Mouse (Mus musculus) heart, embryonic 10.5 days (tissue): ENCODE results near the gene Pik3r2. TPM values are rescaled to one million over a fixed set of nuclear protein-coding genes. Genes with fewer than 3 reads are reported as not detected.

Source experiments
- DNase-seq: peaks from one replicate; pipeline ENCODE4 v3.0.0-alpha.2; 2017; ENCODE audit warnings: low spot score
- H3K27ac ChIP-seq: fragments of 300-500 bp; sonication (generic); 2 replicates; pipeline ENCODE4 v1.5.1; 2016; ENCODE audit warnings: mild to moderate bottlenecking
- H3K27me3 ChIP-seq: fragments of 300-500 bp; sonication (generic); 2 replicates; pipeline ENCODE4 v1.6.1; 2016; ENCODE audit warnings: mild to moderate bottlenecking; ENCODE audit not compliant: poor library complexity, insufficient read depth, severe bottlenecking
- H3K36me3 ChIP-seq: fragments of 300-500 bp; sonication (generic); 2 replicates; pipeline ENCODE4 v1.6.1; 2016; ENCODE audit warnings: mild to moderate bottlenecking, moderate library complexity
- H3K4me1 ChIP-seq: fragments of 300-500 bp; sonication (generic); 2 replicates; pipeline ENCODE4 v1.6.1; 2016; ENCODE audit warnings: mild to moderate bottlenecking
- H3K4me3 ChIP-seq: fragments of 300-500 bp; sonication (generic); 2 replicates; pipeline ENCODE4 v1.5.1; 2016; ENCODE audit warnings: mild to moderate bottlenecking, moderate library complexity
- H3K9me3 ChIP-seq: fragments of 300-500 bp; sonication (generic); 2 replicates; pipeline ENCODE4 v1.6.1; 2016; ENCODE audit warnings: mild to moderate bottlenecking, moderate library complexity
- WGBS: fragments of 180-500 bp; shearing (Covaris S2); methylation state at CpG from one replicate; pipeline ENCODE4 v1.1.7; 2016; 5-methylcytosine and 5-hydroxymethylcytosine counted together
- polyA plus RNA-seq: library from polyadenylated mRNA; unstranded; fragments of >200 nt; fragmentation: Nextera tagmentation; extraction: Ambion mirVana; gene quantifications from 2 replicates; pipeline ENCODE4 v1.2.1, GENCODE M21; 2016

The Pik3r2 gene
- polyA plus RNA-seq, 1 experiment from 2014 or later, result 43.5 TPM

DNA sequence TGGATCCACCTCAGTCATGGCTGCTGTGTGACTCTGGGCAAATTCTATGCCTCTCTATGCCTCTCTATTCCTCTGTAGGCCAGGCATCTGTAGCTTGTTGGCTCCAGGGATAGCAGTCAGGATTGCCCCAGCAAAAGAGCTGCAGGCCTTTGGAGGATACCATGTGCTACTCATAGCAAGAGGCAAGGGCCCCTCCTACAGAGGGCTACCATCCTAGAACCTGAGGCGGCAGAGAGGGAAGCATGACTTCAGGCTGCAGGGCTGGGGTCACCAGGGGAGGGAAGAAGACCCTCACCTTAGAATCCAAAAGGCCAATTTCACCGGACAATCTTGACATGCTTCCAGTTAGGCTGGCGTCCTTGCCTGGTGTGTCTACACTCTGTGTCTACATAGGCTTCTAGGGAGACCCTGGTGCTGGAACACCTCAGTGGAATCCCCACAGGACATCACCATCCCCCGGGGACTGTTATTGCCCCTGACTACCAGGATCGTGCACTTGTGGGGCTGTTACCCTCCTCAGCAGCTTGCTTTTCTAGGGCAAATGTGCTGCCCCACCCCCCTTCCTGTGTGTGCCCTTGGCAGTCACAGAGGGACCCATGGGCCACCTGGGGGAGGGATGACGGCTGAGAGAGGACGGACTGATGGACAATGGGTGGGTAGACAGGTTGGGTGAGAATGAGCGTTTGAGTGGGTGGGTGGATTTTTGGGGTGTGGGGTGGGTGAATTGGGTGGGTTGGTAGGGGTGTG is 32.6 kb upstream of the Pik3r2 start:
- H3K36me3 ChIP-seq, result no peaks in the 10 kb centered on the region
- H3K9me3 ChIP-seq, result no peaks in the 10 kb centered on the region
- peaks cover 24% of the 10 kb centered on the region for H3K4me1 ChIP-seq
- WGBS, result 71% methylated on average over 8 of the region's 8 CpGs
- H3K27me3 ChIP-seq, result peaks cover 76% of the 10 kb centered on the region
- no peak overlapping the region for H3K27ac ChIP-seq
- no peak for DNase-seq
- H3K4me3 ChIP-seq, result no peak overlapping the region

DNA sequence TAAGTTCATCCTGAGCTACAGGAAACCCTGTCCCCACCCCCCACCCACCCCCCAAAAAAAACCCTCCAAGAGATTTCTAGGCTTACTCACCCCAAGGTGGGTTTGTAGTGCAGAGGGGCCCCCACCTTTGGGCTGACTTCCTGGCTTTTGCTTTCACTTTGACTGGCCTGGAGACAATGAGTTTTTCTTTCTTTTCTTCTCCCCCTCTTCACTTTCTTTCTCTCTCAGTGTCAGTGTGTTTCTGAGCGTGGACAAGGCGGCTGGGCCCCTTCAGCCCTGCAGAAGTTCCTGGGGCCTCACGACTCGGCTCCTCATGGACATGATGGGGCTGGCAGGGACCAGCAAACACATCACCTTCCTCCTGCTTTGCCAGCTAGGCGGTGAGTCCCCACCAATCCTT is 31.7 kb upstream of the Pik3r2 start, which contains the start of gene Il12rb1:
TSS of gene Il12rb1 (plus strand) at position 211 of the 400 bp plus-strand sequence.
- no peak within 1 kb of the TSS for H3K27ac ChIP-seq
- H3K4me3 ChIP-seq, result no peak within 1 kb of the TSS
- H3K9me3 ChIP-seq, result no peaks in the 10 kb centered on the region
- H3K36me3 ChIP-seq, result no peaks in the 10 kb centered on the region
- WGBS, result 68% methylated on average over 5 of the region's 5 CpGs
- H3K27me3 ChIP-seq, result peaks cover 76% of the 10 kb centered on the region
- peaks cover 30% of the 10 kb centered on the region for H3K4me1 ChIP-seq
- DNase-seq, result no peak

DNA sequence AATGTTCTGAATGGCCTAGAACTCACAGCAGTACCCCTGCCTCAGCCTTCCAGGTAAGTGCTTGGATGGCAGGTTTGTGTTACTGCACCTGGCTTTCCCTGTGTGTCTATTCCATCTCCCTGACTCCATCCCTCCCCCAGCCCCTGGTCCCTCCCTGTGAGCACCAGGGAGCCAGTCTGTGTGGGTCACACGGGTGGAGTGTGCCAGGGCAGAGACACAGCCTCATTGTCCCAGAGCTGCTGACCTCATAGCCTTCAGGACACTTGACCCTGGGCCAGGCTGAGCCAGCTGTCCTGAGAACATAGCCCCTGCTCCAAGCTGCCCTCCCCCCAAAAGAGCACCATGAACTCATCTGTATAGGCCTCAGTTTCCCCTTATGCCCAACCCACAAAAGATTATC is 30.8 kb upstream of the Pik3r2 start:
- WGBS, result 56% methylated on average over 1 of the region's 1 CpGs
- Histone ChIP-seq H3K4me3 (no peak overlapping the region), H3K9me3 (no peaks in the 10 kb centered on the region), H3K4me1 (peaks cover 29% of the 10 kb centered on the region), H3K27ac (no peak overlapping the region), H3K27me3 (peaks cover 79% of the 10 kb centered on the region), H3K36me3 (no peaks in the 10 kb centered on the region)
- DNase-seq, result no peak

DNA sequence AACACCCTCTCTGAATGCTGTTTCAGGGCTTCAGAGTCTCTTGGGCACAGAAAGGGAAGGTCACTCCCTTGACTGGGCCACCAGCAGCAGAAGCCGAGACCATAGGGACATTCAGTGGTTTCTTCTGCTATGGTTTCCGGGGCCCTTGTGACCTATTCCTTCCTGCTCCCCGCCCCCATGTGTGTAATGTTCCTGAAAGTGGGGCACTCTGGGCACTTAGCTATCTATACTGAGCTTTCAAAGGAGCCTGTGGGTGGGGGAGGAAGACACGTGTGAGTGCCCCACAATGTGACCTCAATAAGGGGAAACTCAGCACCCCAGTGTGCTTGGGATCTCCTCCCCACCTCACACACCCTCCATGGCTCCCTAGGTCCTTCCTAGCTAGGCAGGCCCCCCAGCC is 30.0 kb upstream of the Pik3r2 start:
- no peak overlapping the region for H3K4me3 ChIP-seq
- no peaks in the 10 kb centered on the region for H3K9me3 ChIP-seq
- 67% methylated on average over 4 of the region's 4 CpGs for WGBS
- H3K4me1 ChIP-seq, result peaks cover 29% of the 10 kb centered on the region
- H3K36me3 ChIP-seq, result no peaks in the 10 kb centered on the region
- DNase-seq, result no peak
- H3K27ac ChIP-seq, result no peak overlapping the region
- H3K27me3 ChIP-seq, result peaks cover 86% of the 10 kb centered on the region

DNA sequence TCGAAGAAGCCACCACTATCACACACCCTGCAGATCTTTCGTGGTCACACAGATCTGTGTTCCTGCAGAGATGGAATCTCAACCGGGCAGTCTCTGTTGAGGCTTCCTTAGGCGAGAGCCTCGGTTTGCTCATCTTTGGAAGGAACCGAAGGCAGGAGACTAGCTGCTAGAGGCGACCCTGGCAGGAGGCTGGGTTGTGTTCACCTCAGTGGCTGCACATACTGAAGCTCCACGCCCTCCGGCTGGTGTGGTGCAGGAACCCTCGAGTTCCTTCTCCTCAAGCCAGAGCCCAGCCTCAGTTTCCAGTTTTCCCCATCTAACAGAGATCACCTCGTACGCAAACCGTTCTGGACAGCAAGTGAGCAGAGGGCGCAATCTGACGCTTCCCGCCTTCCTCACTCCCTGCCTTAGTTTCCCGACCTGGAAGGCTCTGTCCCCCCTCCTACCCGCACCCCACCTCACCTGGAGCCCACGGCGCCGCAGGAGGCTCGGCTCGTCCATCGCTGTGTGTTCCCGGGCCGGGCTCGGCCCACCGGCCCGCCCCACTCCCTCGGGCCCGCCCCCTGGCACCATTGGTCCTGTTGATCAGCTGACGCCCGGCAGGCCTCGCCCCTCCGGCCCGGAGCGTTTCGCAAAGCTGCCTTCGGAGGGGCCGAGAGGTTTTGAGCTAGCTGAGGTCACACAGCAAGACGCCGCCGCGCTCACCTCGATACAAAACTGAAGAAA is 28.1 kb upstream of the Pik3r2 start, which contains the start of gene Mast3:
TSS of gene Mast3 (minus strand) at position 574 of the 726 bp plus-strand sequence.
- WGBS, result under 1% methylated on average over 45 of the region's 45 CpGs
- Histone ChIP-seq H3K9me3 (no peaks in the 10 kb centered on the region), H3K4me3 (peak within 1 kb of the TSS; percentile 59), H3K4me1 (peaks cover 15% of the 10 kb centered on the region), H3K27me3 (peaks cover 88% of the 10 kb centered on the region), H3K36me3 (no peaks in the 10 kb centered on the region), H3K27ac (peak within 1 kb of the TSS; percentile 53)
- peak; percentile 94 for DNase-seq

DNA sequence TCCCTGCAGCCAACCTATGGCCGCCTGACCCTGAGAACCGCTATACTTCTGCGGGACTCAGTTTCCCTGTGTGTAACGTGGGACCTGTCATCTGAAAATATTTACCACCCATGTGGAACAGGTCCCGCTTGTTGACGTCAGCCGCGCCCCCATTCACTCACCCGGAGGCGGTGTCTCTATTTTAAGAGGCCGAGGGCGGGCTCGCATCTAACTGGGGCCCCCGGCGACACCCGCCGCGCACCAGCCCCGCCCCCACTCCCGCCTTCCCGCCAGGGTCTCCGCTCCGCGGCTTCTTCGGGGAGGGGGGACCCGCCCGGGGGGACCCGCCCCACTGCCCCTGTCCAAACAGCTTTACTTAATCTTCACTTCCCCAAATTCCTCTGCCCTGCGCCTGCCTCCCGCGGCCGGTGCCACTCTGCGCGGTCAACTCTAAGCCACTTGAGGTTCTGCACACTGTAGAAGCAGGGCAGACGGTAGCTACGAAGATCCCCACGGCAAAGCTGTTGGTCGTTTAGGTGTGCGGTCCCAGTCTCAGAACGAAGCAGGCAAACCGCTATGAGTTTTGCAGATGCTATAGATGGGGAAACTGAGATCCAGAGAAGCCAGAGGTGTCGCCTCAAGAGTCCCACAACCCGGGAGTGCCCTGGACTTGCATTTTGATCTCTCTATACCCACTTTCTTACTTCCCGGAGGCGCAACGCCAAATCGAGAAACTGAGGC is 27.4 kb upstream of the Pik3r2 start:
- 2% methylated on average over 47 of the region's 47 CpGs for WGBS

DNA sequence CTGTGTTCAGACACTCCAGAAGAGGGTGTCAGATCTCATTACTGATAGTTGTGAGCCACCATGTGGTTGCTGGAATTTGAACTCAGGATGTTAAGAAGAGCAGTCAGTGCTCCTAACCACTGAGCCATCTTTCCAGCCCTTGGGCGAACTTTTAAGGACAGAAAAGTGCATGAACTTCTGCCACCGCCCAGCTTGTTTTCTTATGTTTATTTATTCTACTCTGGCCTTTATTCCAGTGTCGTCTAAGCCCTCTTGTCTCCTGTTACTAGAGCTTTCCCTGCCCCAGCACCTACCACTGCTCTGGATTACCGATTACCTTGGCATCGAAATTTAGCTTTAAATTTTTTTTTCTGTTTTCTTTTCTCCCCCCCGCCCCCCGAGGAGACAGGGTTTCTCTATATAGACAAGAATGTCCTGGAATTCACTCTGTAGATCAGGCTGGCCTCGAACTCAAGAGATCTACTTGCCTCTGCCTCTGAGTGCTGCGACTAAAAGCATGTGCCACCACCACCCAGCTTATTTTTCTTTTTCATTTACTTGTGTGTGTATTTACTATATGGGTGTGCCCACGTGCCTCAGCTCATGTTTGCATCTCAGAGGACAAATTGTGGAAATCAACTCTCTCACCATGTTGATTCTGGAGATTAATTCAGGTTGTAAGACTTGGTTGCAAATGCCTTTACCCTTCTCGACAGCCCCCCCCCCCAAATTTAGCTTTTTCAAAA is 26.4 kb upstream of the Pik3r2 start:
- Histone ChIP-seq H3K9me3 (no peaks in the 10 kb centered on the region), H3K36me3 (no peaks in the 10 kb centered on the region), H3K4me1 (peaks cover 19% of the 10 kb centered on the region), H3K4me3 (no peak overlapping the region), H3K27me3 (peaks cover 91% of the 10 kb centered on the region), H3K27ac (no peak overlapping the region)
- 64% methylated on average over 11 of the region's 11 CpGs for WGBS
- DNase-seq, result no peak

More for the DNA sequence above, 27.4 kb upstream of the Pik3r2 start:
- Histone ChIP-seq H3K9me3 (no peaks in the 10 kb centered on the region), H3K27me3 (peaks cover 88% of the 10 kb centered on the region), H3K4me3 (peak overlapping the region; percentile 59), H3K4me1 (peaks cover 15% of the 10 kb centered on the region), H3K36me3 (no peaks in the 10 kb centered on the region), H3K27ac (peak overlapping the region; percentile 53)
- DNase-seq, result no peak

DNA sequence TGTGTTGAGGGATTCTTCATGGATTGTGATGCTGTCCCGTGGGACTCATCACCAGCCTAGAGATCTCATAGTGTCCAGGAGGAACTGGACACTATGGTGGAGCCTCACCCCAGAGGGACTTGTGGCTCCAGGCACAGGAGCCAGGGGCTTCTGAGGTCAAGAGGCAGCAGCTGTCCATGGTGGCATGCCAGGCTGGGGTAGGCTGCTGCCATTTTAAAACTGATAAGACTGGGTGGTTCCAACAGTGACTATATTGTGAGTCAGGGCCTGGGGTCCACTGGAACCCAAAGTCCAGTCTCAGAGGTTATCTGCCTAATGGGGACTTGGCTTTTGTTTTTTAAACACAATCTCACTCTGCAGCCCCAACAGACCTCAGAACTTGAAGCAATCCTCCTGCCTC is 25.3 kb upstream of the Pik3r2 start:
- Histone ChIP-seq H3K9me3 (no peaks in the 10 kb centered on the region), H3K4me3 (no peak overlapping the region), H3K27me3 (peaks cover 88% of the 10 kb centered on the region), H3K36me3 (no peaks in the 10 kb centered on the region), H3K27ac (no peak overlapping the region), H3K4me1 (peaks cover 30% of the 10 kb centered on the region)
- no peak for DNase-seq
- WGBS, result 81% methylated on average over 1 of the region's 1 CpGs

DNA sequence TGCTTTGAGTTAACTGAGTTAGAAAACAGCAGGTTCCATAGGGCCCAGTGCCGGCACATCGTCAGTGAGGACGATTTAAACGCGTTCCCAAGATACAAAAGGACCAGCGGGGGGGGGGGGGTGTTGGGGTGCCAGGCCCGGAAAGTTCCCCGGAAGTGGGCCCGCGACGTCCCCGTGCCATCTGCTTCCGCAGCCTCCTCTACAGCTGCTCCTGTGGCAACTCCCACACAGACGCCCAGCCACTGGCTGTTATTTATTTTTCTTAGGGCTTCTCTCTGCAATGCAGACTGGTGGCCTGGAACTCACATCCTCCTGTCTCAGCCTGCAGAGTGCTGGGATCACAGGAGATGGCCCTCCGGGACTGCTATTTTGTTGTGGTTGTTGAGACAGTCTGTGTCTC is 24.6 kb upstream of the Pik3r2 start:
- Histone ChIP-seq H3K27ac (peak overlapping the region; percentile 3; the same call in 1 of the 2 replicates), H3K4me1 (peaks cover 35% of the 10 kb centered on the region), H3K27me3 (peaks cover 88% of the 10 kb centered on the region), H3K9me3 (no peaks in the 10 kb centered on the region), H3K36me3 (no peaks in the 10 kb centered on the region), H3K4me3 (no peak overlapping the region)
- 32% methylated on average over 15 of the region's 15 CpGs for WGBS
- DNase-seq, result no peak

DNA sequence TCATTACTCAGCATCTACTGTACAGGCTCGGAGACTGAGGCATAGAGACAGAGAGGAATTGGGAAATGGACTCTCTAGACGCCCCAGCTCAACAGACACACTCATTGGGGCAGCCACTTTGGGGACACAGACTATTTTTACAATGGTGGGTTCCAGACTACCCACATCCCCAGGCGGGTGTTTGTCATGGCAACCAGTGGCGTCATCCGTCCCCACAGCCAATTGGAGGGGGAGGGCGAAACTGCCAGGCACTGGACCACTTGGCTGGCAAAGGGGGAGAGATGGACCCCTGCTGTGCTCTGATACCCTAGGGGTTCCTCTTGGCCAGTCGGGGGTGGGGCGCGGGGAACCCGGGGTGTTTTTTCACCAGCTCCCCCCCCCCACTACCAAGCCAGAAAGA is 24.1 kb upstream of the Pik3r2 start:
- Histone ChIP-seq H3K36me3 (no peaks in the 10 kb centered on the region), H3K9me3 (no peaks in the 10 kb centered on the region), H3K27ac (no peak overlapping the region), H3K4me1 (peaks cover 35% of the 10 kb centered on the region), H3K27me3 (peaks cover 88% of the 10 kb centered on the region), H3K4me3 (no peak overlapping the region)
- WGBS, result 36% methylated on average over 10 of the region's 10 CpGs
- DNase-seq, result no peak

DNA sequence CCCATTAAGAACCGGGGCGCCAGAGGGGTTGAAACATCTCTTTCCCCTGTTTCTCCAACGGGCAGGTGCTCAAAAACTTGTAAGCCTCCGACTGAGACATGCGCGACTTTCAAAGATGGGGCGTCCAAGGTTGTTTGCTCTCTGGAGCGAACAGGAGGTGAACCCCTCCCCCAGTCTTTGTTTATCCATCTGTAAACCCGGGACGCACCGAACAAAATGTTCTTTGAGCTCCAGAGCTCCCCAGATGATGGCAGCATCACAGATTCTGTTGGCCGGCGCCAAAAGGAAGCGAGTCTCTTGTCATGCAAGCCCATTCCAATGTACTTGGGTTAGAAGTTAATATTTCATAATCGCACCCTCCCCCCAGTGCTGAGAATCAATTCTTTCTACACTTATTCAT is 21.8 kb upstream of the Pik3r2 start:
- Histone ChIP-seq H3K27ac (no peak overlapping the region), H3K9me3 (no peaks in the 10 kb centered on the region), H3K4me3 (peak overlapping the region; percentile 68), H3K4me1 (peaks cover 20% of the 10 kb centered on the region), H3K36me3 (no peaks in the 10 kb centered on the region), H3K27me3 (peaks cover 92% of the 10 kb centered on the region)
- 12% methylated on average over 15 of the region's 15 CpGs for WGBS
- no peak for DNase-seq
